Mouse (Mus musculus) forebrain, embryonic 12.5 days (tissue): ENCODE results near the gene Ptprf. TPM values are rescaled to one million over a fixed set of nuclear protein-coding genes. Genes with fewer than 3 reads are reported as not detected.

Experiments used
- ATAC-seq: fragments of 200-750 bp; cut with Nextera tagmentation; 2 replicates; pipeline ENCODE4 v1.8.0; 2017; ENCODE audit warnings: moderate TSS enrichment; ENCODE audit not compliant: low FRiP score
- H3K27ac ChIP-seq: fragments of 300-500 bp; sonication (generic); 2 replicates; pipeline ENCODE4 v1.5.1; 2016; ENCODE audit warnings: mild to moderate bottlenecking
- H3K27me3 ChIP-seq: fragments of 300-500 bp; sonication (generic); 2 replicates; pipeline ENCODE4 v1.6.1; 2016; ENCODE audit warnings: mild to moderate bottlenecking
- H3K36me3 ChIP-seq: fragments of 300-500 bp; sonication (generic); replicated peaks from 2 replicates; pipeline ENCODE4 v1.6.1; 2016; ENCODE audit warnings: mild to moderate bottlenecking
- H3K4me1 ChIP-seq: fragments of 300-500 bp; sonication (generic); 2 replicates; pipeline ENCODE4 v1.6.1; 2016
- H3K4me2 ChIP-seq: fragments of 300-500 bp; sonication (generic); 2 replicates; pipeline ENCODE4 v1.6.1; 2016; ENCODE audit warnings: mild to moderate bottlenecking, moderate library complexity
- H3K4me3 ChIP-seq: fragments of 300-500 bp; sonication (generic); replicated peaks from 2 replicates; pipeline ENCODE4 v1.5.1; 2016; ENCODE audit warnings: mild to moderate bottlenecking
- H3K9ac ChIP-seq: fragments of 300-500 bp; sonication (generic); 2 replicates; pipeline ENCODE4 v1.6.1; 2016; ENCODE audit warnings: mild to moderate bottlenecking
- H3K9me3 ChIP-seq: fragments of 300-500 bp; sonication (generic); 2 replicates; pipeline ENCODE4 v1.6.1; 2016
- WGBS: fragments of 180-500 bp; shearing (Covaris S2); methylation state at CpG from one replicate; pipeline ENCODE4 v1.1.7; 2016; 5-methylcytosine and 5-hydroxymethylcytosine counted together
- polyA plus RNA-seq: library from polyadenylated mRNA; unstranded; fragments of >200 nt; fragmentation: Nextera tagmentation; extraction: Ambion mirVana; gene quantifications from 2 replicates; pipeline ENCODE4 v1.2.1, GENCODE M21; 2016

Ptprf gene
- polyA plus RNA-seq, 1 experiment from 2014 or later, result 118 TPM

- Histone ChIP-seq H3K4me2 (no peak overlapping the region), H3K4me1 (peaks cover 59% of the 10 kb centered on the region), H3K27ac (no peak overlapping the region; the same call in 1 of the 2 replicates), H3K4me3 (no peak overlapping the region), H3K27me3 (no peaks in the 10 kb centered on the region), H3K36me3 (peaks cover 51% of the 10 kb centered on the region), H3K9me3 (no peaks in the 10 kb centered on the region), H3K9ac (no peak overlapping the region)
- 69% methylated on average over 13 of the region's 13 CpGs for WGBS
- no peak for ATAC-seq
Observed at GRCm38 (mm10) chr4:118281444-118282181, 9.6 kb downstream of the Ptprf start.

DNA sequence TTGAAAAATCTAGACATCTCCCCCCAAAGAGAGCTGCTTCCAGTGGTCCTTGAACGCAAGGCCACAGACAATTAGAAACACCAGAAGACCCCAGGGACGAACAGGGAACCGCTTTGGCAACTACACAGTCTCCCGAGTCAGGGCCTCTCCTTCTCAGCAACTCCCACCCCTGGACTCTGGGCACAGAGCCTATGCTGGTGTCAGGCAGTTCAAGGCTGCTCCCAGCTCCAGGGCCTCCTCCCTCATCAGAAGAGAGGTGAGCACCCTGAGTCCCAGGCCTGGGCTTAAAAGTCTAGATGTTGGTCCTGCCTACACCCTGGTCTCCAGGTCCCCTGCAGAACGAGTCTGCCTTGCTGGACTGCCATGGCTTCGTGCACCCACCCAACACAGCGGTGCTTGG, 10.7 kb downstream of the Ptprf start:
- Histone ChIP-seq H3K4me1 (peaks cover 68% of the 10 kb centered on the region), H3K27ac (no peak overlapping the region)

GRCm38 (mm10) chr4:118276520-118277232, 14.5 kb downstream of the Ptprf start:
- Histone ChIP-seq H3K27ac (peak overlapping the region; percentile 98), H3K36me3 (peaks cover 40% of the 10 kb centered on the region), H3K4me2 (peak overlapping the region; percentile 44), H3K4me3 (0 out of 2 replicates have a peak overlapping the region, but pooled peaks have one; percentile 10), H3K9ac (peak overlapping the region; percentile 49; the same call in 1 of the 2 replicates), H3K9me3 (no peaks in the 10 kb centered on the region), H3K4me1 (peaks cover 93% of the 10 kb centered on the region), H3K27me3 (no peaks in the 10 kb centered on the region)
- ATAC-seq, result peak; percentile 96
- WGBS, result 14% methylated on average over 9 of the region's 9 CpGs

More for the DNA sequence above, 10.7 kb downstream of the Ptprf start:
- Histone ChIP-seq H3K4me2 (no peak overlapping the region), H3K27me3 (no peaks in the 10 kb centered on the region), H3K9ac (no peak overlapping the region), H3K36me3 (peaks cover 48% of the 10 kb centered on the region), H3K4me3 (no peak overlapping the region), H3K9me3 (no peaks in the 10 kb centered on the region)
- no peak for ATAC-seq
- WGBS, result 85% methylated on average over 7 of the region's 7 CpGs

DNA sequence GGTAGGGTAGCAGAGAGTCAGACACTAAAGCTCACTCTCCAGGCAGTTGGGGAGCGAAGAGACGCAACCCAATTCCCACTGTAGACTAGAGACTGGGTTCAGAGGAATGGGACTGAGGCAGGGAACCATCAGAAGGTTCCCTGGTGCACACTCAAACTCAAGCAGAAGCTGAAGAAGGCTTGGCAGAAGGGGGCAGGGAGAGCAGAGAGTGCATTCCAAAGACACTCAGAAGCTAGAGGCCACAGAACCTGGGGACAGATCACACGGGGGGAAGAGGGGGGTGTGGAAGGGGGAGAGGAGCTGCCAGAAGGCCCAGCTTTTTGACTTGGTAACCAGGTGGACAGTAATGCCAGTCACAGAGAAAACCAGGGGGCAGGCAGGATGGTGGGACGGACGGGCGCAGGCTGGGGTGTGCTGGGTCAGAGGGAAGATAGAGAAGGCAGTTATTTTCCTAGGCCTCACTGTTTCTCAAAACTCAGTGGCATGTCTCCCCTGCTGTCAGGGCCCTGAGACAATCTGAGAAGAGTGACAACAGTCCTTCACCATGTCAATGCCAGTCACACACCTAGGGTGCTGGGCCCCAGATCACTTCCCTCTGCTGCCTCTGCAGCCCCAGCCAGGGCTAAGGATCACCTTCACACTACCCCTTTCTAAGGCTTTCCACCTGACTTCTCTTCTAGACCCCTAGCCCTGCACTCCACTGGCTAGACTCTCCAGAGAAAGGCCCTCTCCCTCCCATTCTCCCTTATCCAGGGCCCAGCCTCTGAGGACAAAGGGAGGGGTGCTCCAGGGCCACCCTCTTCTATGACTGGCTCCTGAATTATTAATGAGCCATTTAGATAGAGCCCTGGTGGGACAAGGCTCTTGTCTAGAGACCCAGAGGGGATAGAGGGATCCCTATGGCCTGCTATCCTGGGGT, 15.3 kb downstream of the Ptprf start:
- Histone ChIP-seq H3K4me1 (peaks cover 91% of the 10 kb centered on the region), H3K27me3 (no peaks in the 10 kb centered on the region), H3K36me3 (peaks cover 44% of the 10 kb centered on the region), H3K4me2 (peak overlapping the region; percentile 44), H3K9me3 (no peaks in the 10 kb centered on the region), H3K4me3 (0 out of 2 replicates have a peak overlapping the region, but pooled peaks have one; percentile 10), H3K27ac (peak overlapping the region; percentile 98), H3K9ac (peak overlapping the region; percentile 49)
- ATAC-seq, result peak; percentile 84
- WGBS, result 63% methylated on average over 6 of the region's 6 CpGs

DNA sequence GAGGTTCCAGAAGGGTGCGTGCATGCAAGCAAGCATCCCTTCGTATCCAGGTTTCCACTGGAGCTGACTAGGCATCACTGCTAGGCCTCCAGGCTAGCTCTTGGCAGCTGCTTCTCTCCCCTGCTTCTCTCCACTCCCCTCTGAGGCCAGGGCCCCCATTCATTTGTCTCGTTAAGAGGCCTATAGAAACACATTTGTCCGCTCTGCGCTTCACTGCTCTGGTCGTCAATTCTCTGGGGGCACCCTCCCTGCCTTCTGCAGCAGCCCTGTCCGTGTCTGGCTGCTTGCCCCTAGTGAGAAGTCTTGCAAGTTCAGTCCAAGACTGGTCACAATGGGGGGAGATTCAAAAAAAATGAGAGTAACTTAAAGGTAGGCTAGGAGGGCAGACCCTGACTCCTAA, 16.7 kb downstream of the Ptprf start:
- H3K4me1 ChIP-seq, result peaks cover 80% of the 10 kb centered on the region
- H3K4me3 ChIP-seq, result no peak overlapping the region
- H3K36me3 ChIP-seq, result peaks cover 45% of the 10 kb centered on the region
- ATAC-seq, result no peak
- no peaks in the 10 kb centered on the region for H3K9me3 ChIP-seq
- H3K4me2 ChIP-seq, result peak overlapping the region; percentile 27; the same call in 1 of the 2 replicates
- 15% methylated on average over 7 of the region's 7 CpGs for WGBS
- no peaks in the 10 kb centered on the region for H3K27me3 ChIP-seq
- peak overlapping the region; percentile 98 for H3K27ac ChIP-seq
- peak overlapping the region; percentile 21; the same call in 1 of the 2 replicates for H3K9ac ChIP-seq

GRCm38 (mm10) chr4:118273998-118274397, 17.2 kb downstream of the Ptprf start:
- H3K4me1 ChIP-seq, result peaks cover 80% of the 10 kb centered on the region
- 75% methylated on average over 8 of the region's 8 CpGs for WGBS
- ATAC-seq, result no peak
- H3K4me3 ChIP-seq, result no peak overlapping the region
- H3K36me3 ChIP-seq, result peaks cover 50% of the 10 kb centered on the region
- no peak overlapping the region for H3K9ac ChIP-seq
- H3K27ac ChIP-seq, result peak overlapping the region; percentile 98
- 0 out of 2 replicates have a peak overlapping the region, but pooled peaks have one; percentile 8 for H3K4me2 ChIP-seq
- no peaks in the 10 kb centered on the region for H3K9me3 ChIP-seq
- H3K27me3 ChIP-seq, result no peaks in the 10 kb centered on the region

DNA sequence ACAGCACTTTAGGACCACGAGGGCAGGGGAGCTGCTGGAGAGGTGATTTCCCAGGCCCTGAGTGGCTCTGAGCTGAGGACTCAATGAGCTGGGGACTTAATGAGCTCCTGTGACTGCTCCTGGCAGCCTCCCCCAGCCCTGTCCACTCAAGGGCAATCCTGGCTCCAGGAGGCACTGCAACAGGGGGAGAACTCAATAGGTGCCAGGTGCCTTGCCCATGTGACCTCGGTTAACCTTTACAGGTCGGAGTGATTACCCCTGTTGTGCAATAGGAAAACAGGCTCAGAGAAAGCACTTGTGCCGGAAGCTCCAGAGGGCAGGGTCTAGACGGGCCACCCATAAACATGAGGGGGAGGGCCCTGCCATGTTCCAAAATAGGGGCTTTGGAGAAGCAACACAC, 17.7 kb downstream of the Ptprf start:
- peak overlapping the region; percentile 9; the same call in 1 of the 2 replicates for H3K9ac ChIP-seq
- ATAC-seq, result no peak
- H3K4me1 ChIP-seq, result peaks cover 81% of the 10 kb centered on the region
- peak overlapping the region; percentile 98; the same call in 1 of the 2 replicates for H3K27ac ChIP-seq
- no peak overlapping the region for H3K4me3 ChIP-seq
- 29% methylated on average over 5 of the region's 5 CpGs for WGBS
- H3K9me3 ChIP-seq, result no peaks in the 10 kb centered on the region
- peaks cover 55% of the 10 kb centered on the region for H3K36me3 ChIP-seq
- no peaks in the 10 kb centered on the region for H3K27me3 ChIP-seq
- H3K4me2 ChIP-seq, result no peak overlapping the region

- H3K36me3 ChIP-seq, result peaks cover 55% of the 10 kb centered on the region
Observed at GRCm38 (mm10) chr4:118272871-118273270, 18.3 kb downstream of the Ptprf start.

GRCm38 (mm10) chr4:118272258-118272657, 18.9 kb downstream of the Ptprf start:
- no peak for ATAC-seq
- no peaks in the 10 kb centered on the region for H3K27me3 ChIP-seq
- 42% methylated on average over 4 of the region's 5 CpGs for WGBS
- H3K9me3 ChIP-seq, result no peaks in the 10 kb centered on the region
- 0 out of 2 replicates have a peak overlapping the region, but pooled peaks have one; percentile 16 for H3K27ac ChIP-seq
- H3K4me1 ChIP-seq, result peaks cover 71% of the 10 kb centered on the region
- peaks cover 61% of the 10 kb centered on the region for H3K36me3 ChIP-seq
- no peak overlapping the region for H3K4me3 ChIP-seq
- no peak overlapping the region for H3K9ac ChIP-seq
- H3K4me2 ChIP-seq, result no peak overlapping the region

More at GRCm38 (mm10) chr4:118272871-118273270, 18.3 kb downstream of the Ptprf start:
- Histone ChIP-seq H3K4me1 (peaks cover 77% of the 10 kb centered on the region), H3K4me2 (no peak overlapping the region), H3K27me3 (no peaks in the 10 kb centered on the region), H3K4me3 (no peak overlapping the region), H3K9me3 (no peaks in the 10 kb centered on the region), H3K9ac (no peak overlapping the region), H3K27ac (peak overlapping the region; percentile 98; the same call in 1 of the 2 replicates)
- 81% methylated on average over 3 of the region's 3 CpGs for WGBS
- no peak for ATAC-seq

DNA sequence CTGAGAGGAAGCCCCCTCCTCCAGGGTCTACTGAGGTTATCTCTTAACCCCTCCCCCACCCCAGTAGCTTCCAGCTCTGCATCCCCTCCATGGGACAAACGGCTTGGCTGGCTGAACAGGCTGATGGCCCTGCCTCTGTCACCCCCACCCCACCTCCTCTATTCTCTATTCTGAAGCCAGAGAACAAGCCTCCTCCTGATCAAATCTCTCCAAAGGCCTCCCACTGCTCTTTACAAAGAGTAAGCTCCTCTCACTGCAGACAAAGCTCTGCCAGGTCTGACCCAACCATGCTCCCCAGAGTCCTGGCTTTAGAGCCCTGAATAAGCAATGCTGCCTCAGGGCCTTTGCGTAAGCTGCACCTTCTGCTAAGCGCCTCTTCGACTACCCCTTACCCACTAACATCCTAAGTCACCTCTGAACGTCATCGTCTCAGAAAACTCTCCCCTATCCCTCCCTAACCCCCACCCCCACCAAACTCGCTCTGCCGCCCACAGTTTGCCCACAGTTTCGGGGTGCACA, 19.6 kb downstream of the Ptprf start:
- peaks cover 64% of the 10 kb centered on the region for H3K4me1 ChIP-seq
- no peaks in the 10 kb centered on the region for H3K27me3 ChIP-seq
- 0 out of 2 replicates have a peak overlapping the region, but pooled peaks have one; percentile 19 for H3K27ac ChIP-seq
- H3K9me3 ChIP-seq, result no peaks in the 10 kb centered on the region
- no peak overlapping the region for H3K9ac ChIP-seq
- no peak for ATAC-seq
- no peak overlapping the region for H3K4me3 ChIP-seq
- 53% methylated on average over 9 of the region's 9 CpGs for WGBS
- H3K36me3 ChIP-seq, result peaks cover 68% of the 10 kb centered on the region
- H3K4me2 ChIP-seq, result no peak overlapping the region

GRCm38 (mm10) chr4:118270706-118271105, 20.5 kb downstream of the Ptprf start:
- H3K4me2 ChIP-seq, result no peak overlapping the region
- H3K4me3 ChIP-seq, result no peak overlapping the region
- H3K27me3 ChIP-seq, result no peaks in the 10 kb centered on the region
- H3K4me1 ChIP-seq, result peaks cover 62% of the 10 kb centered on the region
- peaks cover 68% of the 10 kb centered on the region for H3K36me3 ChIP-seq
- no peak overlapping the region for H3K9ac ChIP-seq
- H3K27ac ChIP-seq, result no peak overlapping the region
- no peak for ATAC-seq
- no peaks in the 10 kb centered on the region for H3K9me3 ChIP-seq
- 94% methylated on average over 3 of the region's 3 CpGs for WGBS
